Mouse (Mus musculus) left cerebral cortex, postnatal 10 days (tissue): ENCODE measurements at regions not wholly inside any gene's neighbourhood (a gene's known extent, or its start where the extent isn't known, plus 50 kb on each side); places are given as distances from the start of the nearest gene placed in this dataset.
A peak's percentile ranks its signal among the peaks of the same experiment; 100 is the strongest.

Experiments used
- DNase-seq, 2 experiments: peaks; one replicate each; pipeline ENCODE4 v3.0.0; 2021 to 2022; ENCODE audit warnings: low spot score in 2 of 2, mixed read lengths in 1 of 2; ENCODE audit errors: extremely low spot score in 1 of 2
- intact Hi-C: fragments of 180-260 bp; cut with DNase I; formaldehyde crosslinking; loops from one replicate; pipeline ENCODE4 v1.15.1; 2025

DNA sequence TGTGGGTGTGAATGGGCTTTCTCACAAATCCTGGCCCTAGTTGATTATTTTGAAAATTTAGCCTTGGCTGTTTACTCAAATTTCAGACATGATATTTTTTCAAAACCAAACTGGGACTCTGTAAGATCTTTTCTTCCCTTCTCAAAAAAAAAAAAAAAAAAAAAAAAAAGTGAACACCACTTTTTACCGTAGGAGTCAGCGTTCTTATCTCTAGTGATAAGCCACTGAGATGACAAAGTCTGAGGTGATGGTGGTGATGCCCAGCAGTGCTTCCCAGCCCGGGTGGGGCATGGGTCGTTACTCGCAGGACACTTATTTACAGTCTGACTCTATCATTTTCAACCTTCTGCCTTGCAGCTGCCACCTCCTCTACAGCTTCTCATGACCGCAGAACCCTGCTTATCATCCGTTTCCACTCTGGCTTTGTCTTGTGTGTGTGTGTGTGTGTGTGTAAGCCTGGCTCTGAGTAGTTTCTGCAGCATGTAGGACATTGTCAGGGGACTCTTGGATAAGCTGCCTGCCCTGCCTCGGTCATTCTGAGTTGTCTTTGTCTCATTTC is 186.5 kb upstream of the Cnr1 start:
- no peak for DNase-seq

DNA sequence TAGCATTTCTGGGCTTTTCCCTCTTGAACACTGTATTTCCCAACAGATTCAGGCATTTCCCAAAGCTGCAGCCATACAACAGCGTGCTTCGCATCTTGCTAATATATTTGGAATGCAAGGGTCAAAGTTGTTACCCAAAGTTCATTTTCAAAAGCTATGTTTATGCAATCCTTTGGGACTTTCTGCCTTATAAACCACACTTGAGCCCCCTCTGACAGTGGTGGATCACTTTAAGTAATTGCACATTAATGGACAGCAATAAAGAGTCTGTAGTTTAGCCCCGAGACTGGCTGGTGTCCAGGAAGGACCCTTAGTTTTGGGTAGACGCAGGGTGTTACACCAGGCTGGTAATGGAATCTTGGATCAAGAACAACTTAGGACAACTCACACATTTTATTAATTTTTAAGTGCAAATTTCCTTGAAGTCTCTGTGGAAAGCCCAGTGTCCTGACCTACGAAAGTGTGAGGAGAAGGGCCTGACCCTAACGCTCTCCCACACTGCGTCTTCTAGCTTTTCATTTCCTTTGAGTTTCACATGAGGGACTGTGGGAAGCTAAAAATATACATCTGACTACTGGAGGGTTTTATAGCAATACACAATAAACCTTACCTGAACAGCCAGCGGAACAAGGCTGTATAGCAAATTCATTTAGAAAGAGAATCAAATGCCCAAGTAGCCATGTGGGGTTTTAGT is 185.0 kb upstream of the Cnr1 start:
- DNase-seq = no peak
- intact Hi-C loops = no loop called here

More for the DNA sequence above, 186.5 kb upstream of the Cnr1 start:
- intact Hi-C loops = no loop called here

DNA sequence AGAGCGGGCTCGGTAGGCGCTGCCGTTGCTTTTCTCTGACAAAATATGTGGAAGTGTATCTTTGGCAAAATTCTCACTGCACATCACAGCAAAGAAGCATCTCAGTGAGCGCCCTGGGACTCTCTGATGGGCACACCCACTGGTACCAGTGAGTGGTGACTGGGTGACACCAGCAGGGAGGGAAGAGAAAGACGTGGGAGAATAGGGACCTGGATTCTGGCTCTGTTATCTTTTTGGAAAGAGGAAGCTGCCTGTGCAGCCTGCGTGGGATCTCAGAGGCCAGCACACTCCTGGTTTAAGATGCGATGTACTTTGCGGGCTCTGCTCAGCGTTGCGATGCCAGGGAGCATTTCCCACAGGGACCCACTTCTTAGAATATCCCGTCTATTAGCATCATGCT is 183.4 kb upstream of the Cnr1 start:
- intact Hi-C loops = no loop called here

DNA sequence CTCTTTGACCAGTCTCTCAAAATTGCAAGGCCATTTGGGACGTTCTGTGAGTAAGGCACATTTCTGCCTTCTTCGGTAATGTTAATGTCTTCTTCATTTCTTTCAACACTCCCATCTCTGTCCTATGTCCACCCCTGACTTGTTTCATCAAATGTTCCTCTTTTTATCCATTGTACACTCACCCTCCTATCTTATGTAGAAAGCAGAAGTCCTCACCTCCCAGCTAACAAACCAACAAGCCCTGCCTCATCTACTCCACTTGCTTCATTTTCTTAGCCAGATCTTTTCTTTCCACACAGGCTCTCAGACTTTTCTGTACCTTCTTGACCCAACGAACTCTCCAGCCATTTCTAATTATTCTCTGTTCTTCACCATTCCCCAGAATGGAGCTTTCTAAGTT is 179.2 kb upstream of the Cnr1 start:
- intact Hi-C loops = no loop called here
- DNase-seq = no peak

More for the DNA sequence above, 183.4 kb upstream of the Cnr1 start:
- DNase-seq = no peak

DNA sequence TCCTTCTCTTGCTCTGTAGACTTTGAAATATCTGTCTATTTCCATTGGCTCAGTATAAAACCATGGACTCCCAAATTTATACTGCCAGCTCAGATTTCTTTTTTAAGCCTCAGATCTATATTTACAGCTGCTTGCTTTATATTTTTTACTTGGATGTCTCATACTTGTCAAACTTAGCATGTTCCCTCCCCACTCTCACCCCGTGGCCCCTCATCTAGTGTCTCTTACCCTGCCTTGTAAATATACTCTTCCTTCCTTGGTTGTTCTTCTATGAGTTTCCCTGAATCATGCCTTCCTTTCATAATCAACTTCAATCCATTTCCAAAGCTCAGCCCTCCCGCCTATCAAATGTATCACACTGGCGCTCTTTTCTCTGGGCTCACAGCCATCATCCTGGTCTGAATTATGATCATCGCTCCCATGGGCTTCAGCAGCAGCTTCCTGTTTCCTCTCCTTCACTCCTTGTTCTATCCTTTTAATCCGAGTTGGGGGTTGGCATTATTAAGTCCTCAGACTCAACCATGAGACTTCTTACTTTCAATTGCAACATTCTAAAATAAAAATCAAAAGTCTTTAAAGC is 177.0 kb upstream of the Cnr1 start:
- intact Hi-C loops = no loop called here
- DNase-seq = peak in 1 of 2 experiments; percentile 36

DNA sequence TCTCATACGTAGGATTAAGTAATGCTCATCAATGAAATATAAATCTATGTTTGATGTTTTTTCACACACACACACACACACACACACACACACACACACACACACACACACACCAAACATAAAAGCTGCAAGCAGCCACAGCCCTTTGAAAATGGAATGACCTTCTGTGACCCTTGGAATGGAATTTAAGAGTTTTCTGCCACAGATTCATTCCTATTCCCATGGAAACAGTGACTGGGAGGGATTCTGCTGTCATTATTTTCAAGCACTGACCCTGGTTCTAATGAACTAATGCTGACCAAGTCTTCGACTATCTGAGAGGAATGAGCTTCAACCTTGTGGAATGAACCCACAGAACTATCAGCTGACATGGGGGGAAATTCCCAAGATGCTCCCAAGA is 156.7 kb upstream of the Cnr1 start:
- intact Hi-C loops = no loop called here
- DNase-seq = no peak

DNA sequence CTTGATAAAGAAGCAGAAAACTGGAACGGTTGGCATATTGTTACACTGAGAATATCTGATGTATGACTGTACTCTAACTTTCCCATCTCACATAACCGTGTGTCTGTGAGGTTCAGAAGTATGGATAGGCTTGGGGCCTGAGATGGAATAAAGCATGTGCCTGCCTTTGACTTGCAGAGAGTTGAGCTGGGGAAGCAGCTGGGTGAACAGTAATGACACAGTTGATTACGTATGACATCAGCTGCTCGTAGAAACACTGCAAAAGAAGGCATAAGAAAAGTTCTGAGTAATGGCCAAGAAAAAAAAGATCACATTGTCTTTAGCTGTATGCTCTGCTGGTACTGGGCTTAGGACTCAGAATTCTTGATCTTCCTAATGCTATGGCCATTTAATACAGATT is 138.4 kb upstream of the Cnr1 start:
- intact Hi-C loops = no loop called here
- DNase-seq = no peak

DNA sequence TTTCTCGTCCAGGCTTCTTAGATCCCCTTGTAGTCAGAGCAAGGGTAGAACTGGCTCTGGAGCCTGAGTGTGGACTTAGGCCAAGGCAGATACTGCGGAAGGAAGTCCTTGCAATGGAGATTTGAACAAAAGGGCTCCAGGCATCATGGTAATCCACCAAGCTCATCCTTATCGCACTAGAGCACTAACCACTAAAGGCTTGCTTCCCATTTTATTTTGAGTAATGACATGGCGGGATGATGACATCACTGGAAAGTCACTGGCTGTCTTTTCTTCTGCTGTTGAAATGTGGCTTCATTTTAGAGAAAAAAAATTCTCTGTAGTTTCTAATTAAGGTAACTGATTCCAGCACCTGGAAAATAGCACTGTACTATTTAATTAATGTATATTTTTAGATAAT is 137.4 kb upstream of the Cnr1 start:
- no peak for DNase-seq
- intact Hi-C loops = no loop called here

DNA sequence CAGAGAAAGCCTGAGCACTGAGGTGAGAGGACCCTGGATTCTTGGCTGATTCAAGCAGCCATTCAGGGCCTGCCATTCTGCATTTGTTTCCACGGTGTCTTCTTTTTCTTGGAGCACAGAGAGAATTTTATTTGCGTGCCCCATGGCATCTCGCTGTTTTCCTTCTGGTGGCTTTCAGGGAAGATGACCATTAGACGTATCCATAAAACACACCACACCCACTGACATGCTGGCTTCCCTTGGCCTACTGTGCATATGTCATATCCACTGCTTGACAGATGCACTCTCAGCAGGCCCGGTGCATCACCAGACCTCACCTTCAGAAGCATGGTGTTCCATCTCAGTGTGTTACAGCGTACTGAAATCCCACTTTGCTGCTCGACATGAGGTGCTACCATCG is 131.0 kb upstream of the Cnr1 start:
- intact Hi-C loops = no loop called here

DNA sequence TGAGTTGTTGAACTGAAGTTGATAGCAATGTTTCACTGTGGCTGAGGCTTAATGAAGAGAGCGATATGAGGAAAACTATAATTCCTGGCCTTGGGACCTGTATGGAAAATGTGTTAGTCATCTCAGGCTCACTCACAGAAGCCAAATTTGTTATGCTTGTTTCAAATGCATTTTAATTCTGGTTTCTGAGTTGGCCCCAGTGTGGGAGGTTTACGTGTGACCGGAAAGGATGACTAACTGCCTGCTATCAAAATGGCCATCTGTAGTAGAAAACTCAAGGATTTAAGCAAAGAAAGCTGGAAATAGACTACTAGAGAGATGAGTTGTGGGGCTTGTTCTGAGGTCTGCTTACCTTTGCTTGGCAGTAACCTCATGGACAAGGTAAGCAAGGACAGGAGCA is 128.9 kb upstream of the Cnr1 start:
- DNase-seq = no peak
- intact Hi-C loops = no loop called here

More for the DNA sequence above, 131.0 kb upstream of the Cnr1 start:
- no peak for DNase-seq

DNA sequence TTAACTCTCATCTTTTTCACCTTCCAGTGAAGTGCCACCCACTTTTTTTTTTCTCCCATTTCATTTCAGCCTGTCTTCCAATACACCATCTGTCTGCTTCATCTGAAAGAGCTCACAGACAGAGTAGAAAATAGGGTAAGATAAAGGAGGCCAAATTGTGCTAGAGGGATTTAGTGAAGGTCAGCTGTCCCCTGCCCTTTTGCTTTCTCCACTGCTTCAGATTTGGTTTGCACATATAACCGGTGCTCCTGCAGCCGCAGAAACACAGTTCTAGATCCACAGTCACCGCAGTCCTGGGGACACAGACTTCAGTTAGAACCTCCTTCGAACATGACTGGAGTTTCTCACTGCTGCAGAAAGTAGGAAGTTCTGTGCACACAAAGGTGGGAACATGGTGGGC is 126.4 kb upstream of the Cnr1 start:
- intact Hi-C loops = no loop called here

DNA sequence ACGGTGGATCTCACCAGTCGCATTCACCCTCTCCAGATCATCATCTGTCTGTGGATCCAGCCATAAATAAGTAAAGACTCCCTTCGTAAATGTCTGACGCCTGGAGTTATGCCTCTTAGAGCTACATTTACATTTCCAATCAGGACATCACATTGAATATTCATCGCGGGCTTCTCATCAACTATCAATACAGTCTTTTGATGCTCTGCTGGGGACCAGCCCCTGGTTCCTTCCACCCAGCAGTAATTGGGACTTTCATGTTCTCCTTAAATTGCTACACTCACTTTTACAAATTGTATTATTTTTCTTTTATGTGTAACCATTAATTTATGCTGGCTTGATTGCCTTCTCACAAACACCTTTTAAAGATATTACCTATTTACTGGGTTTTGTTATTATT is 125.7 kb upstream of the Cnr1 start:
- DNase-seq = no peak
- intact Hi-C loops = no loop called here

More for the DNA sequence above, 126.4 kb upstream of the Cnr1 start:
- no peak for DNase-seq

DNA sequence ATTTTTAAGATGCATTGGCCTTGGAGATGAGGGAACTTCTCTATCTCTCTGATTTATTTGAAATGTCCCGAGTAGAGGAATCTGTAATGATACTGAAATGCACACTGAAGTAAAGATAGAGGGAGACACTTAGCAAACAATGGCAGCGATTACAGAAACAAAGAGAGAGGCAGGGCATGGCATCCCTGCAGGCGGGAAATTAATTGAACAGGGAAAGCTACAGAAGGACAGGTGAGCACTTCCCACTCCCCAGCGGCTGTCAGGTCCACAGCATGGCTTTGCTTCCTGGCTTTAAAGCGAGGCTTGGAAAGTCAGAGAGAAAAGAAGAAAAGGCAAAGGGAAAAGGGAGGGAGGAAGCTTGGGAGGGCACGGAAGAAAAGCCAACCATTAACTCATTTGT is 125.3 kb upstream of the Cnr1 start:
- intact Hi-C loops = no loop called here
- DNase-seq = no peak

DNA sequence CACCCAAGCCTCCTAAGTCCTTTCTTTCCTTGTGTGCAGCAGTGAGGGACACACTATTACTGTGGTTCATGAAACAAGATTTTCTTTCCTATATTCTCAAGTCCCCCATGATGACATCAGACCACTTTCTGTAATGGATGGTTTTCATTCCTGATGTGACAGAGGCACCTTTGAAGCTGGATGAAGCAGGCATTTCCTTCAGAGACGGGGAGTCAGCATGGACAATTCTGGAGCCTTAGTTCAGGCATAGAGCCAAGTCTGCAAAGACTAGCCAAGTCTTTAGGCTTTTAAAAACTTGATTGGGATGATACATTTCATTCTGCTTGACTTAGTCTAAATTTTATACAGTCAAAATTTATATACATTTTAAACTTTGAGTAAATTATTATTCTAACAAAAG is 124.6 kb upstream of the Cnr1 start:
- DNase-seq = no peak
- intact Hi-C loops = no loop called here

DNA sequence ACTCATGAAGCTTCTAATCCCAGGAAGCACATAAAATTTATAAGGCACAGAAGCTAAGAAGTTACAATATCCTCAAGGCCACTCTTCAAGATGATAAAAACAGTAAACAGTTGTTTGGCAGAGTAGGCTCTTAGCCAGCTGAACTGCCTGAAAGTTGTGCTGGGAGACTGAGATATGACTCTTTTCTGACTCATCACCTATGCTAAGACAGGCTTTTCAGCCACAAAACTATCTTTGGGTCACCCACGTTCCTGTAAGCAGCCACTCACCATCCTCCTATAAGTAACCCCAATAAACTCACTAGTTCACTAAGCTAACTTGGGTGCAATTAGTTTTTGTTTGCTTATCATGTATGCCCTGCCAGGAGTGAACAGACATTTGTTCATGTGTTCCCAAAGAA is 112.1 kb upstream of the Cnr1 start:
- no peak for DNase-seq
- intact Hi-C loops = no loop called here

DNA sequence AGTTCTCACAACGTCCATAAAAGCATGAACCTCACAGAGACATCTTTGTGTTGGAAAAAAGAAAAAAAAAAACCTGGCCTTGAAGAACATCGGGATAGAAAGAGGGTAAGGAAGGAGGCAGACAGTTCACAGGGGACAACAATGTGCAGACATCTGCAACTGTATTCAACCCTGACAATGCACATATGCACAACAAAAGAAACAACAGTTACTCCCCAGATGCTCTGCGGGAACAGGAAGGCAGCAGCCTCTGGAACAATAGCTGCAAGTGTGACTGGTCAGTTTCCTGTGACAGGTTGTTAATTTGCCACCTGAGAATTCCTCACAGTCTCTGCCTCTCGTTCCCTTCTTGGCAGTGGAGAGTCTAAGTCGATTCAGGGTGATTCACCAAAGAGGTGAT is 100.5 kb upstream of the Cnr1 start:
- intact Hi-C loops = no loop called here
- DNase-seq = no peak

DNA sequence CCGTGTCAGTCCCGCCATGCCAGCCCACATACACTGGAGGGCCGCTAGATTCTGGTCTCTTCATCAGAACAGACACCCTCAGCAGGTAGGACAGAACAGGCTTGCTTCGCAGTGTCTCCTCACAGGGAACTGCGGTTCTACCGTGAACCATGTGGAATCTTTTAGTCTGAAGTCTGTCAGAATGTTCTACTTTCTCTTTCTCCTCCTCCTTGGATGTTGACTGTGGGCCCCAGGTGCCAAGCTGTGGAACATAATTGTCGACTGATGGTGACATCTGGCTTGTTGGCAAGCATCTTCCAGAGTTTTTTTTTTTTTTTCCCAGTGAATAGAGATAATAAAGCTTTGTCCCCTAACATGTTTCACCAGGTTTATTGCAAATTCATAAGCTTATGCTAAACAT is 91.3 kb upstream of the Cnr1 start:
- intact Hi-C loops = no loop called here
- no peak for DNase-seq

DNA sequence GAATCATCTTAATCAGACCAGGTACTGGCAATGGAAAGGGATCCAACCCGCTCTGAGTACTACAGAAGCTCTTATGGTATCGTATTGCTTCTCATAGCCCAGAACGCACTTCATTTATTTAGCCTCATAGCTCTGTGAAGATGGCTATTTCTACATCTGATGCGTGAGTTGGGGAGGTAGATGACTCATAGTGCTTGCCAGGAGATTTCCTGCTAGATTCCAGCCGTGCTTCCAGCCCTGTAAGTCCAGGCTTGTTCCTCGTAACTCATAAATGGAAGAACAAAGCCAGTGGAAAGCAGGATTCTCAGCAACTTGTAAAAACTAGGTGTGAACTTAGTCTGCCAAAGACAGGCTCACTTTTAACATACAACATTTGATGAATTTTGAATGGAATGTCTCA is 86.0 kb upstream of the Cnr1 start:
- no peak for DNase-seq

DNA sequence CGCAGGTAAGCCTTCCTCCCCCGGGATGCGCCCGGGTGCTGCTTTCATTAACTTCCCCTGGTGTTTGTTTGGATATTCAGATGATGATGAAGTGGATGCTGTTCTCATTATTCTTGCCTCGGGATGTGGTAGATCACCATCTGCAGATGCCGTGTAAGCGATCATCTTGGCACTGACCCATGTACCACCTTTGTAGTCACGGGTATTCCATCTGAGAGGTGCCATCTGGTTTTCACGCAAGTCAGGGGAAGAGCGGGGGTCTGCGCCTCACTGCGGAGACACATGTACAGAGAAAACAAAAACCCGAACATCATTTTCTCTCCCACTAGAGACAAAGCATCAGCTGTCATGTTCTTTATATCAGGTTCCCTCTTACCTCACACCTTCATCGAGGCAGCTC is 84.3 kb upstream of the Cnr1 start:
- no peak for DNase-seq
- intact Hi-C loops = no loop called here

More for the DNA sequence above, 86.0 kb upstream of the Cnr1 start:
- intact Hi-C loops = no loop called here

DNA sequence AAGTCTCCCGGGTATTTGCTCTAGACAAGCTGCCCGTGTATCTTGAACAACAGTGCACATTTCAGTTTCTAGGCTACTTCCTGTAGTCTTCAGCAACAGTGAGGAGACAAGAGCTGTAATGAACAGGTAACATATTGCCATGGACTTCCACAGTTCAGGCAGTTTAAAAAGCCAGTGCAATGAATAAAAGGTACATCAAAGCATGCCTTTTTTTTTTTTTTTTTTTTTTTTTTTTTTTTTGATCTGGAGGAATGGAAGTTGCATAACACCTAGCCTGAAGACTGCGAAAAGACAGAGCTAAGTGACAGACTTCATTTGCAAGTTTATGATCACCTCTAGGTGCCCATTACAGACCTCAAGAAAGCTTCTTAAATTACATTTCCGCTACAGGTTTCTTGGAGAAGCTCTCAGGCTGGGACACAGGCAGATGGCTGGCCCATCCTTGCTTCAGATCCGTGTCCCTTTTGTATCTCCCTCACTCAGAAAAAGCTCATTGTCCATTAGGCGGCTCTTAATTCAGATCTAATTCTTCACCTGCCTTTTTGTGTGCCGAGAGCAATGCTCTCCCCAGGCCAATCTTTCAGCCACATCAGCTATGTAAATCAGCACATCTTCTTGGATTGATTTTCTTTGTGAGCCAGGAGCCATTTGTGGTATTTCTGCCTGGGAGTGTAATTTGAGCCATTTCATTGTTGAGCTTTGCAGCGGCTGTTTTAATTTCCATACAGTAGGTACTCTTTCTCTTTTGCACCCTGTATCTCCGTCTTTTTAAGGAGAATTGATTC is 78.6 kb upstream of the Cnr1 start:
- intact Hi-C loops = no loop called here
- no peak for DNase-seq
